Mouse (Mus musculus): Measurements from ENCODE around the gene Fbxo8.
A peak's percentile ranks its signal among the peaks of the same experiment; 100 is the strongest.

DNA sequence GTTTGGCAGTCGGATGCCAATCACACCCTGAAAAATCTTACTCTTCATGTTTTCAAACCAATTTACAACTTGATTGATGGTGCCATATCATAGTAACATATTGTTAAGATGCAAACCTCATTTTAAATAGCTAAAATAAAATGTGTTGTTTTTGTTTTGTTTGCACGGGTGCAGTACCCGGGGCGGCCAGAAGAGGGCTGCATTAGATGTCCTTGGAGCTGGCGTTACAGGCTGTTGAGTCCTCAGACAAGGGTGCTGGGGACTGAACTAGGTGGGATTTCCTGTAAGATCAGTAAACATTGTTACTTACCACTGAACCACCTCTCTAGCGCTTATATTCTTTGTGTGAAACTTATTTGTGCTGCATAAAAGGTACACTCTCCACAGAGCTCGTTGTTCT, 65.4 kb downstream of the Fbxo8 start:
- TF ChIP-seq POLR2AphosphoS5 (IDR thresholded peaks at IDR 0.05; ENCODE audit: insufficient replicate concordance, low read depth, low read length) (no peak), TAL1 (conservative IDR thresholded peaks at IDR 0.05; ENCODE audit: low read depth, low read length) (no peak), CTCF (IDR thresholded peaks at IDR 0.05; ENCODE audit: low read depth, low read length) (peak; percentile 77), GATA1 (IDR thresholded peaks at IDR 0.05; ENCODE audit: borderline replicate concordance, low read length) (no peak)

All from G1E (cell line).